Mouse (Mus musculus): Measurements from ENCODE around the gene Zdhhc21. TPM values are rescaled to one million over a fixed set of nuclear protein-coding genes. Genes with fewer than 3 reads are reported as not detected.

The Zdhhc21 gene
- total and polyA plus RNA-seq, 2 experiments from 2014 or later, result 13.4 to 41.3 TPM

DNA sequence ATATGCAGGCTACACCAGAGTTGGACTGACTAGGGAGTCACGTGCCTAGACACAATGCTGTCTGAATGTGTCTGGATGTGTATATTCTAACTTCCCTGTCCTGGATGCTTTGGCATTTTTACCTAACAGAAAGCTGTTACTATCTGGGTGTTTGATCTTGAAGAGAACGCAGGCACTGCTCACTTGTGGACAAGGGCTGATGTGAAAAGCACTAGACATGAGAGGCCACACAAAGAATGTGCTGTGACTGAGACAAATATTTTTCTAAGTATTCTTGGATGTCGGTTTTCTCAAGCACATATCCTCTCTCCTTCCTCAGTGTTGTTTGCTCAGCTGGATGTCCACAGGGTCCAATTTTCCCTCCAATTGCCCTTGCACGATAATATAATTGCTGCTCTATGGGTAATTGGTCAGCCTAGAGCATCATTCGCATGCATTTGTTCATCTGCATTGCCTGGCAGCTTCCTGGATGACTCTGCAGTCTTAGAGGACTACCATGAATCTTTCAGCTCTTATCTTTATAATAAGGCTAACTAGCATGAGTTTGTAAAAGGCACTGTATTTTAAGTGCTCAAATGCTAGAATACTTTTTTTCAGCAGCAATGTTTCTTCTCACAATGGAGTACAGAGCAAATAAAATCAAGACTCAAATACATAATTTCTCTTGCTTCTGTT, 66.7 kb downstream of the Zdhhc21 start:
- no peak overlapping the region for H3K27ac ChIP-seq
- H3K4me3 ChIP-seq (ENCODE audit: low read length), result no peak overlapping the region
- TF ChIP-seq CTCF (IDR thresholded peaks at IDR 0.05; ENCODE audit: low read depth), result no peak
- no peak overlapping the region for H3K9ac ChIP-seq (replicated peaks; ENCODE audit: low read length)
- H3K27me3 ChIP-seq (ENCODE audit: insufficient read depth, low read length), result no peaks in the 10 kb centered on the region
- no peaks in the 10 kb centered on the region for H3K36me3 ChIP-seq (ENCODE audit: insufficient read depth, low read length)
- H3K4me2 ChIP-seq (ENCODE audit: low read depth, low read length), result no peak overlapping the region
- DNase-seq (ENCODE audit: low spot score) (no peak), ATAC-seq (no peak)
- no peaks in the 10 kb centered on the region for H3K4me1 ChIP-seq (ENCODE audit: insufficient read depth, low read length)
- no peaks in the 10 kb centered on the region for H3K9me3 ChIP-seq (ENCODE audit: low read length)
- 61% methylated on average over 5 of the region's 5 CpGs for WGBS

DNA sequence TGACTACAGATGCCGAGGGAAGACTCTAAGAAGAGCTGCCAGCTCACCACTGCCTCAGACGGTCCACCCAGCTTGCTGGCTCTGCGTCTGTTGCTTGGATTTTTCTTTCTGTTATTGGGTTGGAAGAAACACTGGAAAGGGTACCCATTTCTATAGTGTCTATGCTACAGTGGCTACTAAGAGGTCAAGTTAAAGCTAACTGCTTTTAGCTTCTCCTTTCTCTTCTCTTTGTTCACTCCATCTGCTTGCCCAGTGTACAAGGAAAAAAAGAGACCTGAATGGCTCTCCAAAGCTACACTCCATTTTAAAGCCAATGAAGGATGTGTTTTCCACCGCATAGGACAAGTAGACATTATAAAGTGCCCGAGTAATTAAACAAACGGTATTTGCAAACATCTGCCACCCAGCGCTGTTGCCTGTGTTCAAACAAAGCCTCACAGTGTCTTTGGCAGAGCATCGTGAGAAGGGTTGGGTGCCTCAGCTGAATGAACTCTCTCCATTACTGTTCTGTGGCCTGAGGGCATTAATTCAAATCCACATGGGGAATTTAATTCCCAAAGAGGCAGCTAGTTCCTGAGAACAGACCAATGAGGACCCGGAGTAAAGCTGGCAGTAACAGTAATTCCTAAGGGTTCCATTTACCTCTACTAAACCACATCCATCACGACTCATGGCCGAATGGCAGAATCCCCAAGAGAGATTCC, 94.1 kb downstream of the Zdhhc21 start:
- Histone ChIP-seq H3K27me3 (ENCODE audit: insufficient read depth, low read length) (no peaks in the 10 kb centered on the region), H3K9me3 (ENCODE audit: low read length) (no peaks in the 10 kb centered on the region), H3K4me2 (ENCODE audit: low read depth, low read length) (no peak overlapping the region), H3K27ac (no peak overlapping the region), H3K36me3 (ENCODE audit: insufficient read depth, low read length) (no peaks in the 10 kb centered on the region), H3K4me1 (ENCODE audit: insufficient read depth, low read length) (no peaks in the 10 kb centered on the region), H3K4me3 (ENCODE audit: low read length) (no peak overlapping the region), H3K9ac (replicated peaks; ENCODE audit: low read length) (no peak overlapping the region)
- peak; percentile 29 for DNase-seq (ENCODE audit: low spot score)
- ATAC-seq, result peak; percentile 40; the same call in 1 of the 2 replicates
- WGBS, result 42% methylated on average over 11 of the region's 11 CpGs
- no peak for TF ChIP-seq CTCF (IDR thresholded peaks at IDR 0.05; ENCODE audit: low read depth)

DNA sequence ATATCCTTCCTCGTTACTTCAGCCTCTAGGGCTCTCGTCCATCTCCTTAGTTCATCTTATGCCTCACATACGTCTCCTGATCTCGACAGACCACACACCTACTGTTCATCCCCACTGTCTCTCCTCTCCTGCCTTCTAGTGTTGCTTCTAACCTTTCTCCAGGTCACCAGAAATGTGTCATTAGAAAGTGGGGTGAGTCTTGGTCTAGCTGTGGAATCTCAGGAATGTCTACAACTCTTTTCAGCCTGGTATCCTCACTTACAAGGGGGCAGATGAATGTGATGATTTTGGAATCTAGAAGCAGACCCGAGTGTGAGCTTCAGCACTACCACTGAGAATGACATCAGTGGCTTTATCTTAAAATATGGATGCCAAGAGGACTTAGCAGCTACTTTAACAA, 96.2 kb downstream of the Zdhhc21 start:
- Histone ChIP-seq H3K9me3 (ENCODE audit: low read length) (no peaks in the 10 kb centered on the region), H3K9ac (replicated peaks; ENCODE audit: low read length) (no peak overlapping the region), H3K27ac (no peak overlapping the region), H3K27me3 (ENCODE audit: insufficient read depth, low read length) (no peaks in the 10 kb centered on the region), H3K4me1 (ENCODE audit: insufficient read depth, low read length) (no peaks in the 10 kb centered on the region), H3K4me2 (ENCODE audit: low read depth, low read length) (no peak overlapping the region), H3K4me3 (ENCODE audit: low read length) (no peak overlapping the region), H3K36me3 (ENCODE audit: insufficient read depth, low read length) (no peaks in the 10 kb centered on the region)
- ATAC-seq (no peak), DNase-seq (ENCODE audit: low spot score) (no peak)
- 50% methylated on average over 5 of the region's 5 CpGs for WGBS
- no peak for TF ChIP-seq CTCF (IDR thresholded peaks at IDR 0.05; ENCODE audit: low read depth)

DNA sequence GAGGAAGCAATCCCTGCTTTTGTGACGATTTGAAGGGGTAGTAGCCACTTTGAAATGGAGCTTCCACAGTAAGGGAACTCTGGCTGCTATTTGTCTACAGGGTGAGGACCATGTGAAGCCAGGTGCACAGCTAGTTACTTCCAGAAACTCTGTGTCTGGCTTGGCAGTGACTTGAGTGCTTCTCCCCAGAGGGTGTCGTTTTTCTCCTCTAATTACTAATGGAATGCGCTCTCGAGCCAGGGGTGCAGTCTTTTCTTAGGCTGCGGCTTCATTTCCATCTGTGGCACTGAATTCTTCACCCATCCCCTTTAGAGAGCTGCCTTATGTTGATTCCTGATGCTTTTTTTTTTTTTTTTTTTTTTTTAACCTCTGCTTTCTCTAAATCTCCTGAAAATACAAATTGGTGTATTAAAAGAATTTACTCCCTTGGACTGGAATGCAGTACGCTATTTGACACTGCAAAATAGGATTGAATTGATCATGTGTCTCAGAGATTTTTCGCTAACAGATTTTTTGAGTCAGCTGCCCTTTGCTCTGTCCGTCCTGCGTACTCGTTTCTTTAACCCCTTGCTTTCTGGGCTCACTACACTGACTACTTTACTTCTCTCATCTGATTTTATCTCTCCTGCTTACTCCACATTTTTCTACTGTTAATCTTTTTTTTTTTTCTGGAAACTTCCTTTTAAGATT, 97.2 kb downstream of the Zdhhc21 start:
- Histone ChIP-seq H3K4me2 (ENCODE audit: low read depth, low read length) (peak overlapping the region; percentile 25), H3K36me3 (ENCODE audit: insufficient read depth, low read length) (no peaks in the 10 kb centered on the region), H3K27ac (no peak overlapping the region), H3K4me3 (ENCODE audit: low read length) (no peak overlapping the region), H3K9ac (replicated peaks; ENCODE audit: low read length) (no peak overlapping the region), H3K9me3 (ENCODE audit: low read length) (no peaks in the 10 kb centered on the region), H3K27me3 (ENCODE audit: insufficient read depth, low read length) (no peaks in the 10 kb centered on the region), H3K4me1 (ENCODE audit: insufficient read depth, low read length) (no peaks in the 10 kb centered on the region)
- no peak for TF ChIP-seq CTCF (IDR thresholded peaks at IDR 0.05; ENCODE audit: low read depth)
- ATAC-seq, result no peak
- 10% methylated on average over 10 of the region's 10 CpGs for WGBS
- DNase-seq (ENCODE audit: low spot score), result peak; percentile 63

DNA sequence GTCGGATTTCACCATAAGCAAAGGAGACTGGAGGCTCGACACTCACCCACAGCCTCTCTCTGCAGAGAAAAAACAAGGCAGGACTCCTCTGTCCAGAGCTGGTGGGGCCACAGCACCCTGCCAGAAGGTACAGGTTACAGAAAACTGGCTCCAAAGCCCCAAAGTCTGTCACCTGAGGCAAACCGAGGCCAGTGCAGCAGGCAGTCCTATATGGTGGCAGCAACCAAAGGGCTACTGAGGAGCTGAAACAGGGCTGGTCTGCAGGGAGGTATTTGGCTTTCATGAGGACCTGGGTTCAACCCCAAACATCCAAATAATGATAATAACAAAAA, 103.5 kb downstream of the Zdhhc21 start:
- Histone ChIP-seq H3K9ac (replicated peaks; ENCODE audit: low read length) (no peak overlapping the region), H3K27me3 (ENCODE audit: insufficient read depth, low read length) (no peaks in the 10 kb centered on the region), H3K4me2 (ENCODE audit: low read depth, low read length) (no peak overlapping the region), H3K36me3 (ENCODE audit: insufficient read depth, low read length) (no peaks in the 10 kb centered on the region), H3K4me1 (ENCODE audit: insufficient read depth, low read length) (no peaks in the 10 kb centered on the region), H3K27ac (no peak overlapping the region), H3K9me3 (ENCODE audit: low read length) (no peaks in the 10 kb centered on the region), H3K4me3 (ENCODE audit: low read length) (no peak overlapping the region)
- ATAC-seq (no peak), DNase-seq (ENCODE audit: low spot score) (no peak)
- 15% methylated on average over 3 of the region's 3 CpGs for WGBS
- TF ChIP-seq CTCF (IDR thresholded peaks at IDR 0.05; ENCODE audit: low read depth), result no peak

DNA sequence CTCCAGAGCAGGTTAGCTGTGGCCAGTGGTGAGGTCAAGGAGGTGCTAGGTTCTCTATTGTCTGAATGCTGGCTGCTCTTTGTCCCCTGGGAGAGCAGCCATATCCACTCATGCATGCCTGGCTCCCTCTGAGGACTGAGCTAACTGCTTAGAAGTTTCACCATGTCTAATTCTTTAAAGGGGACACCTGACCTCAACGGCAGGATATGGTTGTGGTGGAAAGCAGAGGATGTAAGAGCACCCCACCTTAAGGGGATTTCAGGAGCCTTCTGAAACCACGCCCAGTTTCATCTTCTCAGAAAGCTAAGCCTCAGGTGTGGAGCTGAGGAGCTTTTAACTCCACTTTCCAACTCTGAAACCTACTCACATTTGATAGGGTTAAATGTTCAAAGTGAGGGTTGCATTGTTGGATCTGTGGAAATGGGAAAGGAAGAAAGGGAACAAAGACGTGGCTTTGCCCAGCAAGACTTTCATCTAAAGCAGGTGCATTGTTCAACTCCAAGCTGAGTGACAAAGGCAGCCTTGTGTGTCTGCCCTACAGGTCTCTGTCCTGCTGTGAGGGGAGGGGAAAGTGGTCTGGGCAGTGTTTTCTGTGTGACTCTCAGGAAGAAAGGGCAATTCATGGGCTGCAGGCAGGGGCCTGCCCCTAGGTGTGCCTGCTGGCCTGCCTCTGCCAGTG, 104.0 kb downstream of the Zdhhc21 start:
- no peak for DNase-seq (ENCODE audit: low spot score)
- 18% methylated on average over 3 of the region's 3 CpGs for WGBS
- no peaks in the 10 kb centered on the region for H3K27me3 ChIP-seq (ENCODE audit: insufficient read depth, low read length)
- TF ChIP-seq CTCF (IDR thresholded peaks at IDR 0.05; ENCODE audit: low read depth), result no peak
- no peak overlapping the region for H3K4me3 ChIP-seq (ENCODE audit: low read length)
- H3K9ac ChIP-seq (replicated peaks; ENCODE audit: low read length), result no peak overlapping the region
- H3K4me1 ChIP-seq (ENCODE audit: insufficient read depth, low read length), result no peaks in the 10 kb centered on the region
- H3K4me2 ChIP-seq (ENCODE audit: low read depth, low read length), result no peak overlapping the region
- H3K27ac ChIP-seq, result no peak overlapping the region
- H3K36me3 ChIP-seq (ENCODE audit: insufficient read depth, low read length), result no peaks in the 10 kb centered on the region
- no peaks in the 10 kb centered on the region for H3K9me3 ChIP-seq (ENCODE audit: low read length)
- peak; percentile 38; the same call in 1 of the 2 replicates for ATAC-seq

Other genes starting within 250 kb of the Zdhhc21 start
- gene Nfib, start 154.2 kb downstream of the Zdhhc21 start, total RNA-seq (2014; rRNA removed), result 91.5 and 112 TPM in 2 replicates
- gene Nfib, start 154.2 kb downstream of the Zdhhc21 start, polyA plus RNA-seq (2015; fragmentation: Nextera tagmentation; extraction: Ambion mirVana), result 69.8 and 73.3 TPM in 2 replicates
- not detected in 2 replicates for gene Cer1, start 25.2 kb upstream of the Zdhhc21 start, total RNA-seq (2014; rRNA removed)
- not detected in 2 replicates for gene Cer1, start 25.2 kb upstream of the Zdhhc21 start, polyA plus RNA-seq (2015; fragmentation: Nextera tagmentation; extraction: Ambion mirVana)
- gene Frem1, start 192.4 kb upstream of the Zdhhc21 start, total RNA-seq (2014; rRNA removed), result 7.5 and 11.1 TPM in 2 replicates
- gene Frem1, start 192.4 kb upstream of the Zdhhc21 start, polyA plus RNA-seq (2015; fragmentation: Nextera tagmentation; extraction: Ambion mirVana), result 1.8 and 1.9 TPM in 2 replicates